Mouse (Mus musculus) left cerebral cortex, adult 11 months (tissue): Measurements from ENCODE around the gene Rreb1.

ENCODE experiments used
- DNase-seq: peaks from one replicate; pipeline ENCODE4 v3.0.0; 2022; ENCODE audit warnings: low spot score

The Rreb1 gene

DNA sequence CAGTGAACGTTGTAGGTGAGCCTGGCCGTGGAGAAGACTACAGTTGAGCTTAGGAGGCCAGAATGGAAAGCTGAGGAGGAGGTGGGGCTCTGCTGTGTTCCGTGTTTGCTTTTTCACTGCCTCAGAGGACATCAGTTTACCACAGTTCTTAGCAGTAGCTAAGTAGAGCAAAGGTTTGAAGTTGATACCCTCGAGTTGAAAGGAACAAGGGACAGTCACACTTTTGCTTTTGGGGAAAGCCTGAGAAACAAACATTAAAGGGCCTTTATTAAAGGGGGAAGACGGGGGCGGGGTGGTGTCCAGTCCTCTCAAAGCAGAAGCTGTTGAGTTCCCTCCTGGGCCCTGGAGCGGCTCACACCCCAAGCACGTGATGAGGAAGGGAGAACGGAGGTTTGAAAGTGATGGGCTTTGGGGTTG is 1.1 kb downstream of the Rreb1 start:
- peak; percentile 3 for DNase-seq

- DNase-seq = no peak
These were observed 3.4 kb downstream of the Rreb1 start for GRCm38 (mm10) chr13:37781557-37781956.

DNA sequence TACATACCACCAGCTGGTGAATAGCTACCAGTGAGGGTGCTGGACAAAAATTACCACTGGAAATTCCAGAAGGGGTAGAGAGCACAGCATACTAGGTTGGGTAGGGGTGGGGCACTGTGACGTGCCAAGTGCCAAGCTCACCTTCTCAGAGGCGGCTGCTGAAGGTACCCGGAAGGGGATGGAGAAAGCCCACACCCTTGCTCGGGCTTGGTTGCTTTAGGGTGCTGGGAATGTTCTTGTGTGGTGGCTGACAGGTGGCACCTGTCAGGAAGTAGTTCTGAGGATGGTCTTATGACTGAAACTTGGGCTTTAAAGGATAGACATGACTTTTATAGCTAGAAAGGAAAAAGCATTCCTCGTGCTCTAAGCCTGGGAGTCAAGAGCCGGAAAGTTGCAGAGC is 3.9 kb downstream of the Rreb1 start:
- no peak for DNase-seq

GRCm38 (mm10) chr13:37783676-37784075 is 5.5 kb downstream of the Rreb1 start:
- DNase-seq = no peak

- no peak for DNase-seq
These were observed 6.0 kb downstream of the Rreb1 start for GRCm38 (mm10) chr13:37784226-37784625.

DNA sequence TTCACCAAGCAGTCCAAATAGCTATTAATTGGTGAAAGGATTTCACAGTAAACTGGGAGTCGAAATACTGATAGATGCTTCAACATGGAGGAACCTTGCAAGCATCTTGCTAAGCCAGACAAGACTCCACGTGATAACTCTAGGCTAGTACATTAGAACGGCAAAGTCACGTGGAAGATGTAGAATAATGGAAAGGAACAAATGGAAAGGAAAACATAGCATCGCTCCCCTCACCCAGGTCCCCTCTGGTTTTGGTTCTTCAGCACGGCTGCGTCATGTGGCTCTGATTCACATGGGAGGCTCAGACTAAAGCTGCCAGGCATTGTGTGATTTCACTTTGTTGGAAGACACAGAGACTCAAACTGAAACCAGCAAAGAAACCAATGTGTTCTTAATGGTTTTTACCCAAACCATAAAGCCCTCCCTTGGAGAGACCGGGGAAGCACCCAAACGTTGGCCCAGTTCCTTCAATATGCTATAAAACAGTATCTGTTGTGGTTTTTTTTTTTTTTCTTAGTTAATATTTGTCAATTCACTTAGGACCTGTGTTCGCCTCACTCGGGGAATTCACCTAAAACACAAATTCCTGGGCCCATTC is 14.6 kb downstream of the Rreb1 start:
- DNase-seq = no peak

- DNase-seq = no peak
These were observed 20.6 kb downstream of the Rreb1 start for GRCm38 (mm10) chr13:37798811-37799210.

- no peak for DNase-seq
These were observed 21.2 kb downstream of the Rreb1 start for GRCm38 (mm10) chr13:37799413-37799812.

DNA sequence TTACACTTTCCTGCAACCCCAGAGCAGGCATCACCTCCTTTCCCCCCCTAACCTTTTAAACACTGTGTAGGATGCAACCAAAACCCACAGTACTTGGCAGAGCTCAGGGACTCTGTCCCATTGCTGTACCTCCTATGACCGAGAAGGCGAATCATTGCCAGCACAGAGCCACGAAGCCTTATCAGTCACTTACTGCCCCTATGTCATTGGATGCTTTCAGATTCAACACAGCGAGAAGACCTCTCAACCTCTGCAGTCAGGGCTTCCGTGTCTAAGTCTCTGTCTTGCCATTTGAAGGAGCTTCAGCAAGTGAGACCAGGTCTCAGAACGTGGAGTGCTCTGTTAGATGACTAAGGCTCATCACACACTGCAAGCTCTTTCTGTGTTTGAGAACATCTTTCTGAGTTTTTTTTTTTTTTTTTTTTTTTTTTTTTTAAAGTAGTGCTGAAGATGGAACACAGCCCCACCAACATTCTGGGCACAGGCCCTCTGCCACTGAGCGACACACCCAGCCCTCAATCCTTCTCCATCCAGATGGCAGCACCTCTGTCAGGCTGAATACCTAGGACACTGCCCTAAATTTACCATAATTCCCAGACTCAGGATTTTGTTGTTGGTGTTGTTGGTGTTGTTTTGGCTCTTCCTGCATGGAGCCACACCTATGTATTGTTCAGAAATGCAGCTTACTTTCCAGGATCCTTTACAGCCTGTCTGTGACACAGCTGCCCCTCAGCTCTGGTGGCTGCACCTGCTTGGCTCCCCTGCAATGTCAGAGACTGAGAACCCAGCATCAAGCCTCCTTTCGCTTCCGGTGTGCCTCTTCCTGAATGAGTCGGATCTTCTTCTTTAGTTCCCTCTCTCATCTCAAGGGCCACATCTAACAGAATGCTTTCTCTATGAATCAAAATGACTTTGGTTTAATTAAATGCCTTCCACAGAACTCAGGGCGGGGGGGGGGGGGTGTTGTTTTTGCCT is 23.2 kb downstream of the Rreb1 start:
- no peak for DNase-seq

GRCm38 (mm10) chr13:37802246-37803003 is 24.2 kb downstream of the Rreb1 start:
- DNase-seq = no peak

GRCm38 (mm10) chr13:37803244-37803643 is 25.0 kb downstream of the Rreb1 start:
- DNase-seq = no peak

- no peak for DNase-seq
These were observed 25.8 kb downstream of the Rreb1 start for GRCm38 (mm10) chr13:37804023-37804422.

DNA sequence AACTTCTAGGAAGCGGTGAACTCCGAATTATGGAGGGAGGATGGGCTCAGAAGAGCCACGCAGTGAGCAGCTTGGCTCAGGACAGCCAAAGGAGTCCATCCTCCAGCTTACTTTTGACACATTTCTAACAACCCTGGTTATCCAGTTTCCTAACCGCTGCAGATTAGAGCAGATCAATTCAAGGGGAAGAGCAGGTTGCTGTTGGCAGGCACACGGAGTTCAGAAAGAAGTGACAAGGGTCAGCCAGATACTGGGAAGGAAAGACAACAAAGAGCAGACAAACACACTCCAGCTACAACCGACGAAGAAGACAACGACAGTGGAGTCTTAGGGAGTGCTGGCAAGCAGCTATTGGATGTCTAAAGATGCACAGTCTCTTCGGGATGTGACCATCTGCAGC is 36.8 kb downstream of the Rreb1 start:
- no peak for DNase-seq

DNA sequence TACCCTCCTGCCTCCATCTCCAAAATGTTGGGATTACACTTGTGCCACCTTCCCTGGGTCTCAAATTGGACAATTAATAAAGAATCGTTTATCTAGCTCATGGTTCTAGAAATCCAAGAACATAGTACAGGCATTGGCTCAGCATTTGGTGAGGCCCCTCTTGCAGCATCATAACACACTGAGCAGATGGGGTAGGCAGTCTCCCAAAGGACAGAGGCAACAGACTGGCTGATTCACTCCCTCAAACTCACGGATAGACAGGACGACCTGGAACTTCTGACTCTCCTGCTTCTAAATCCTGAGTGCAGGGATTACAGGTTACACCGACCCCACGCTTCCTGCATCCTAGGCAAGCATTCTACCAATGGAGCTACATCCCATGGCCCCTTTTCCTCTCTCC is 38.5 kb downstream of the Rreb1 start:
- no peak for DNase-seq

DNA sequence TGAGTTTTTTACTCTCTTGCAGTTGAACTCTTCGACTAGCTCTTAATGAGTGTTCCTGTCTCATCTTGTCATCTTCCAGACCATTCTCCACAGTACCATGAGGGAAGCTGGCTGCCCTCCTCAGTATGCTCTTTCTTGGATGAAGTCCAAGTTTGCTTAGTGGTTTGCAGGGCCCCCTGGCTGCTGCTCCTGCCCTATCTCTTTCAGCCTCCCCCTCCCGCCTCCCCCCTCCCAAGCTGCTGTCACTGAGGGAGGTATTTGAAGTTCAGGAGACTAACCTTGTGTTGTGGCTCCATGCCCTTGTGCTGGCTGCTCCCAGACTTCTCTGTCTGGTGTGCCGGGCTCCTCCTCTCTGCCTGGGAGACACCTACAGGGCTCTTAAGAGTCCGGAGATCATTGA is 43.2 kb downstream of the Rreb1 start:
- DNase-seq = no peak

DNA sequence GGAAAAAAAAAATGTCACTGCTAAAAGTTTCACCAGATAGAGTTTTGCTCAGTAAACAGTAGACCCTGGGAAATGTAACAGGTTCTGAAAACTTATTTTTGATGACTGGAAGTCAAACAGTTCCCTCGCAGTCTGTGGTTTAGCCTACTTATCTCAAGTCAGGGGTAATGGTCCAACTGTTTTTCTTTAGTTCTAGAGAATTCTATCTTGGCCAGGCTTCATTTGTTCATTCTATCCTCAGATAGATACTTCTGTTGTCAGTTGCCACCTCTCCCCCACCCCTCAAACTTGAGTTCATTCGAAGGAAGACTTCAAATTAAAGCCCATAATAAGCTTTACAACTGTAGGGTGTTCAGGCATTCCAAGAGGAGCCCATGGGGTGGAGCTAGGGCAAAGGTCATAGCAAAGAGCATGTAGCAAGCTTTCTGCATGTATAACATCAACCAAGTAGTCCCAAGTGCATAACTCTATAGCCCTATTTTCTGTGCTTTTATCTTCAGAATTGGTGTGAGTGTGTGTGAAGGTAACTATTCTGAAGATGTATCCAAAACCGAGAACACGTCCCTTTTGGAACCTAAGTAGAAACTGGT is 46.2 kb downstream of the Rreb1 start:
- DNase-seq = no peak

DNA sequence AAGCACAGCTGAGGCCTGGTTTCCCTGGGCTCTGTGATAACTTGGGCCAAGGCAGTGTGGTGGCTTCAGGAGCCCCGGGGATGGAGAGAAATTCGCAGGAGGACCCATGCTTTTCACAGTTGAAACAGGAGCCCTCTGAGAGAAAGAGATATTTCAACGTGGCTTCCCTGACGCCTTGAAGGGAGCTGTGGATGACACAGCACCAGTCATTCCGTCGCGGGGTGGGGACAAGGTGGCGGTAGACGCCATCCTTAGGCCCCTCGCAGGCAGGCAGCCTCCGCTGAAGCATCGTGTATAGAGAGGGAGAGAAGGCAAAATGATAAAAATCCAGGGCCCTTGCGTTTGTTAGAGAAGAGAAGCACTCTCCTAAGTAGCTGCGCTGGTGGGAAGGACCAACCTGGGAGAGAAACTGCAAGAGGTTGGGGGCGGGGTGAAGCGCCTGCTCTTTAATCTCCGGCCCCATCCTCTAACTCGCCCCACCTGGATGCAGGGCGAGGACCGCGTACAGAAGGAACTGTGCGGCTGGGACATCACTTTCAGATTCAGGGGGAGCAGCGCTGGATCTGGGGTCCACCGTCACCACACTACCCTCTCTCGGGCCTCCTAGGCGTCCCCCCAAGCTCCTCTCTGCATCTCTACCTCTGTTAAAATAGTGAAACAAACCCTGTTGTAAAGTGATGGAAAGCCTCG is 46.9 kb downstream of the Rreb1 start:
- DNase-seq = no peak

DNA sequence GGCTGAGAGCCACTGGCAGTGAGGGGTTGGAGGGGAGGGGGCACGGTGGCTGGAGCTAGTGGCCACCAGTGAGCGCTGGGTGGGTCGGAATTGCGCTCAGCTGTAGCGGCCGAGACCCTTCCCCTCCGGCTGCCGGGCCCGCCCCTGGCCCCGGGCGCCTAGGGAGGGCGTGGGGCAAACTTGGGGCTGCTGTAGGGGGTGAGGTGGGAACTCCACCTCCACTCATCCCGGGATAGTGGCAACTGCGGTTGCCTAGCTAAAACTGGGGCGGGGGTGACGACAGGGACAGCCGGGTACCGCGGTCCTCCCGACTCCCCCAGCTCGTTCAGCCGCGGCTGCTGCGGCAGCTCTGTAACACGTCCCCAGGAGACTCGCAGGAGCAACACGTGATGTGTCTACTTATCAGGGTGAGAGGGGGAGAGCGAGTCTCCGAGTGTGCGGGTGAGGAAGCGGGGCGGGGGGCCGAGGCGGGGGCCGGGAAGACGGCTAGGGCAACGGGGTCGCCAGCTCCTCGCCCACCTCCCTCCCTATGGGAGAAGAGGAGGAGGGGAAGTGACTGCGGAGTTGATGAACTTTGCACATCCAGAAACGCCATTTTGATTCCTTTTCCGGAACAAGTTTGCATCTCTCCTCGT is 47.6 kb downstream of the Rreb1 start:
- DNase-seq = no peak

DNA sequence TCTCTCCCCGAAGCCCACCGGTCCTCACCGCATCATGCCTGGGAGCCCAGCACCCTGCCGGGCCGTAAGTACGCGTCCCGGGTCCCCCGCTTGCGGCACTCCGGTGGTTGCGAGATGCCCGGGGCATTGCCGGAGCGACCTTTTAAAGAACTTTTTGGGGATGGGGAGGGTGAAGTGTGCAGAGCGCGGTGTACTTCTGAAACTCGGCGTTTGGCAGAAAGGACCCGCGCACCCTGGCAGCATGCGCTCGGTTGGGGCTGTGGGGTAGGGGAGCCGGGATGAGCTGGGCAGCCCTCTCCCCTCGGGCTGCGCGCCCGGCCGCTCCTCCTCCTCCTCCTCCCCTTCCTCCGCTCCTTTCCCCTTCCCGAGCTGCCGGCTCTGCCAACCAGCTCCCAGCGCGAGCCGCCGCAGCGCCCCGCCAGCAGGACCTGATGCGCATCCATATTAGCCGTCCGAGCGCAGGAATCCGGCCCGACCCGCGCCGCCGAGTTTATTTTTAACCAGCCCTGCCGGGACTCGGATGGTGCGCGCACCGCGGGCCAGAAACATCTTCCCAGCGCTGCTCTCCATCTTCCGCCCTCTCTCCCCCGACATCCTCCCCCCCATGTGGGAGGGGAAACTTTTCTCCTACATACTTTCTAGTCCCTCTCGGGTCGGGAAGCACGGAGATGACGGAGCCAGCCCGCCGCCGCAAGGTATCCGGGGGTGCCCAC is 48.2 kb downstream of the Rreb1 start:
- DNase-seq = no peak

DNA sequence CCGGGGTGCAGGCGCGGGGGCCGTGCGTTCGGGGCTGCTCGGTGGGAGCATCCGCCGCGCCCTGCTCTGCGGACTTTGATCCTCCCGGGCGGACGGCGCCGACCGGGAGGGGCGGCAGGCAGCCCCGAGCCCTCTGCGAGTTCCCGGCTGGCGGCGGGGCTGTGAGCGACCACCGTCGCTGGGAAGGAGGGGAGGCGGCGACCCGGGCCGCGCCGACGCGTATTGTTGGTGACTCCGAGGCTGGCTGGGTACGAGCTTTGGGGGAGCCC is 48.7 kb downstream of the Rreb1 start:
- no peak for DNase-seq
